Mouse (Mus musculus) myocyte (in vitro differentiated cells): ENCODE data around the gene Tasp1. TPM values are rescaled to one million over a fixed set of nuclear protein-coding genes. Genes with fewer than 3 reads are reported as not detected.
A peak's percentile ranks its signal among the peaks of the same experiment; 100 is the strongest.
"Not testable (repeated sequence)": the region's sequence is repeated elsewhere in the genome, so short reads cannot be mapped to it uniquely, and the experiment has no call there.

ENCODE experiments used
- H3K27me3 ChIP-seq: one replicate; pipeline ENCODE4 v1.6.1; 2011; ENCODE audit not compliant: control insufficient read depth, insufficient read depth, insufficient read length
- H3K36me3 ChIP-seq: one replicate; pipeline ENCODE4 v1.6.1; 2011; ENCODE audit not compliant: control insufficient read depth, insufficient read depth
- H3K4me2 ChIP-seq: one replicate; pipeline ENCODE4 v1.6.1; 2011; ENCODE audit warnings: low read depth, control low read depth
- H3K4me3 ChIP-seq: one replicate; pipeline ENCODE4 v1.5.1; 2011; ENCODE audit warnings: mild to moderate bottlenecking, control low read depth, moderate library complexity
- H3K79me2 ChIP-seq: one replicate; pipeline ENCODE4 v1.6.1; 2011; ENCODE audit not compliant: control insufficient read depth, insufficient read depth
- H3ac ChIP-seq: one replicate; pipeline ENCODE4 v1.6.1; 2011; ENCODE audit not compliant: control insufficient read depth, insufficient read length
- CEBPB ChIP-seq: IDR thresholded peaks from 2 replicates; pipeline ENCODE4 v1.6.1; 2011; ENCODE audit warnings: mild to moderate bottlenecking, moderate library complexity; ENCODE audit not compliant: poor library complexity, insufficient read depth, severe bottlenecking
- E2F4 ChIP-seq: IDR thresholded peaks from one replicate; pipeline ENCODE4 v1.6.1; 2011; ENCODE audit warnings: mild to moderate bottlenecking, control low read depth, moderate library complexity; ENCODE audit not compliant: insufficient read depth
- MAX ChIP-seq: IDR thresholded peaks from one replicate; pipeline ENCODE4 v1.6.1; 2011; ENCODE audit warnings: low read depth, mild to moderate bottlenecking, control low read depth
- MYOD1 ChIP-seq, 3 experiments: IDR thresholded peaks; one replicate each; pipeline ENCODE4 v1.6.1; 2011; ENCODE audit warnings: control low read depth in 2 of 3, low read depth in 2 of 3, mild to moderate bottlenecking in 2 of 3, moderate library complexity in 1 of 3; ENCODE audit not compliant: insufficient read length in 2 of 3, control insufficient read depth in 1 of 3
- MYOG ChIP-seq, 3 experiments: IDR thresholded peaks; one replicate each; pipeline ENCODE4 v1.6.1; 2011; ENCODE audit warnings: control low read depth in 2 of 3, low read depth in 2 of 3, mild to moderate bottlenecking in 2 of 3; ENCODE audit not compliant: insufficient read length in 2 of 3, control insufficient read depth in 1 of 3, insufficient read depth in 1 of 3
- POLR2A ChIP-seq: IDR thresholded peaks from one replicate; pipeline ENCODE4 v1.6.1; 2011; ENCODE audit warnings: low read depth, mild to moderate bottlenecking, control low read depth, moderate library complexity; ENCODE audit not compliant: insufficient read length
- POLR2AphosphoS2 ChIP-seq: IDR thresholded peaks from one replicate; pipeline ENCODE4 v1.6.1; 2011; ENCODE audit warnings: low read depth, control low read depth; ENCODE audit not compliant: insufficient read length
- REST ChIP-seq: IDR thresholded peaks from one replicate; pipeline ENCODE4 v1.6.1; 2011; ENCODE audit warnings: mild to moderate bottlenecking, control low read depth, moderate library complexity; ENCODE audit not compliant: insufficient read depth, insufficient read length
- SRF ChIP-seq: IDR thresholded peaks from one replicate; pipeline ENCODE4 v1.6.1; 2011; ENCODE audit warnings: low read depth; ENCODE audit not compliant: control insufficient read depth, insufficient read length
- TCF12 ChIP-seq: IDR thresholded peaks from one replicate; pipeline ENCODE4 v1.6.1; 2011; ENCODE audit warnings: mild to moderate bottlenecking, control low read depth; ENCODE audit not compliant: poor library complexity, insufficient read depth, severe bottlenecking
- TCF3 ChIP-seq: IDR thresholded peaks from one replicate; pipeline ENCODE4 v1.6.1; 2011; ENCODE audit warnings: low read depth, control low read depth; ENCODE audit not compliant: insufficient read length
- USF1 ChIP-seq: IDR thresholded peaks from one replicate; pipeline ENCODE4 v1.6.1; 2011; ENCODE audit warnings: low read depth, mild to moderate bottlenecking, control low read depth, moderate library complexity
- polyA plus RNA-seq: library from polyadenylated mRNA; unstranded; fragments of >200 nt; fragmentation: generic; extraction: Trizol; gene quantifications from one replicate; pipeline ENCODE4 v1.2.1, GENCODE M21; 2012; ENCODE audit warnings: missing spikeins

Gene Tasp1
- polyA plus RNA-seq, 1 experiment, result 3.8 TPM

DNA sequence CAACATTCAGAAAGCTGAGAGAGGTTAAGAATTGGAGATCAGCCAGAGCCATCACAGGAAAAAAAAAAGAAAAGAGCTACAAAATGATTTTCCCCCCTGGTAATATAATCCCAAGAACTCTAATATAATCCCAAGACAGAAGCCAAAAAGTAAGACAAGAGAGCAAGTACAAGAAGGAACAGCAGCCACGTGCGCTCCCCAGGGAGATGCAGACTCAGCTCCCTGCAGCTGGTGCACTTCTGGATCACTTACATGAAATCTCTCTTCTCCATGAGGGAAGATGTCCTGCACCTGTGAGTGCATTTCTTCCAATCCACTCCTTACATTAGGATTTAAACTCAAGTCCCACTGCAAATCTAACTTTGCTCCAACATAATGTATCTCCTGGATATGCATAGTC, 134.4 kb downstream of the Tasp1 start:
- no peak for TF ChIP-seq POLR2A
- TF ChIP-seq MYOG (IDR thresholded peaks at IDR 0.05; ENCODE audit: control insufficient read depth in 1 of 3, insufficient read depth in 1 of 3, insufficient read length in 2 of 3, low read depth in 2 of 3), result no peak
- TF ChIP-seq TCF12, result no peak
- no peak for TF ChIP-seq MAX
- no peak for TF ChIP-seq REST
- no peak for TF ChIP-seq MYOD1 (IDR thresholded peaks at IDR 0.05; ENCODE audit: control insufficient read depth in 1 of 3, insufficient read length in 2 of 3, low read depth in 2 of 3)
- no peak for TF ChIP-seq POLR2AphosphoS2
- no peak for TF ChIP-seq CEBPB
- no peak for TF ChIP-seq TCF3
- no peak for TF ChIP-seq SRF
- no peak for TF ChIP-seq USF1
- TF ChIP-seq E2F4, result no peak
- Histone ChIP-seq H3K4me3 (no peak overlapping the region), H3K36me3 (no peaks in the 10 kb centered on the region), H3K27me3 (no peaks in the 10 kb centered on the region), H3K4me2 (no peak overlapping the region), H3K79me2 (no peaks in the 10 kb centered on the region), H3ac (no peak overlapping the region)

- Histone ChIP-seq H3K36me3 (no peaks in the 10 kb centered on the region), H3K4me3 (no peak overlapping the region), H3ac (no peak overlapping the region), H3K79me2 (no peaks in the 10 kb centered on the region), H3K4me2 (no peak overlapping the region), H3K27me3 (no peaks in the 10 kb centered on the region)
- TF ChIP-seq POLR2A (no peak), E2F4 (no peak)
Observed at GRCm38 (mm10) chr2:139924937-139925336, 141.7 kb downstream of the Tasp1 start.

DNA sequence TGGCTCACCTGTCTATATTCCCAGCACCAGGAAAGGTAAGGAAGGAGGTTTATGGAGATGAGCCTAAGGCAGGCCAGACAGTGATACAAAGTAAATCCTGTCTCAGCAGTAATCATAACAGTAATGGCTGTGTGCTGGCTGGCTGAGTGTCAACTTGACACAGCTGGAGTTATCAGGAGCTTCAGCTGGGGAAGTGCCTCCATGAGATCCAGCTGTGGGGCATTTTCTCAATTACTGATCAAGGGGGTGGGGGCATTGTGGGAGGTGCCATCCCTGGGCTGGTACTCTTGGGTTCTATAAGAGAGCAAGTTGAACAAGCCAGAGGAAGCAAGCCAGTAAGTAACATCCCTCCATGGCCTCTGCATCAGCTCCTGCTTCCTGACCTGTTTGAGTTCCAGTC, 145.2 kb downstream of the Tasp1 start:
- H3K79me2 ChIP-seq, H3K36me3 ChIP-seq, H3K4me2 ChIP-seq, H3K4me3 ChIP-seq, H3K27me3 ChIP-seq, H3ac ChIP-seq: not testable (repeated sequence)

DNA sequence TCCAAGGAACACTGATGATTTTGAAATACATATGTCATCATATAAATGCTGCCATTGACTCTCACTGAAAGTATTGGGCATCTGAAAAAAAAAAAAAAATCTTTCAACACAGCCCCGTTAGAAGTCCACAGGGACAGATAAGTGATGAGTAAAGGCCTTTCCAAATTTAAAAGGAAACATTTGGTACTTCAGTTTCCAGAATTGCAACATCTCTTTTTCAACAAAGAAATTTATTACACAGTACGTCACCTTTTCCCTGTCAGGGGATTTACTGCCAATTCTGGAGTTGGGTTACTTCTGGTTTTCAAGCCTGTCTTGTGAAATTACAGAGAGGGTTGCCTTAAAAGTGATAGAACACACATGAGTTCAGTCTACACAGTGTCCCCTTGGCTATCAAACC, 146.8 kb downstream of the Tasp1 start:
- TF ChIP-seq MYOG (IDR thresholded peaks at IDR 0.05; ENCODE audit: control insufficient read depth in 1 of 3, insufficient read depth in 1 of 3, insufficient read length in 2 of 3, low read depth in 2 of 3), result no peak
- no peak for TF ChIP-seq MYOD1 (IDR thresholded peaks at IDR 0.05; ENCODE audit: control insufficient read depth in 1 of 3, insufficient read length in 2 of 3, low read depth in 2 of 3)
- no peak for TF ChIP-seq REST
- no peak for TF ChIP-seq POLR2A
- peak; percentile 81; the same call in 1 of the 2 replicates for TF ChIP-seq CEBPB
- TF ChIP-seq TCF3, result no peak
- TF ChIP-seq MAX, result no peak
- no peak for TF ChIP-seq TCF12
- H3K79me2 ChIP-seq, result no peaks in the 10 kb centered on the region
- H3K4me2 ChIP-seq, result no peak overlapping the region
- H3K4me3 ChIP-seq, result no peak overlapping the region
- H3ac ChIP-seq, result no peak overlapping the region
- no peaks in the 10 kb centered on the region for H3K36me3 ChIP-seq
- H3K27me3 ChIP-seq, result no peaks in the 10 kb centered on the region

- no peak overlapping the region for H3ac ChIP-seq
- no peaks in the 10 kb centered on the region for H3K27me3 ChIP-seq
- H3K36me3 ChIP-seq, result no peaks in the 10 kb centered on the region
- TF ChIP-seq REST (no peak), TCF12 (no peak), POLR2AphosphoS2 (no peak), USF1 (no peak), E2F4 (no peak), MAX (no peak), TCF3 (no peak), POLR2A (no peak), MYOG (IDR thresholded peaks at IDR 0.05; ENCODE audit: control insufficient read depth in 1 of 3, insufficient read depth in 1 of 3, insufficient read length in 2 of 3, low read depth in 2 of 3) (no peak), MYOD1 (IDR thresholded peaks at IDR 0.05; ENCODE audit: control insufficient read depth in 1 of 3, insufficient read length in 2 of 3, low read depth in 2 of 3) (no peak), SRF (no peak), CEBPB (no peak)
- no peak overlapping the region for H3K4me3 ChIP-seq
- no peak overlapping the region for H3K4me2 ChIP-seq
- H3K79me2 ChIP-seq, result no peaks in the 10 kb centered on the region
Observed at GRCm38 (mm10) chr2:139906441-139907157, 160.0 kb downstream of the Tasp1 start.
